In the genomic region with DNA sequence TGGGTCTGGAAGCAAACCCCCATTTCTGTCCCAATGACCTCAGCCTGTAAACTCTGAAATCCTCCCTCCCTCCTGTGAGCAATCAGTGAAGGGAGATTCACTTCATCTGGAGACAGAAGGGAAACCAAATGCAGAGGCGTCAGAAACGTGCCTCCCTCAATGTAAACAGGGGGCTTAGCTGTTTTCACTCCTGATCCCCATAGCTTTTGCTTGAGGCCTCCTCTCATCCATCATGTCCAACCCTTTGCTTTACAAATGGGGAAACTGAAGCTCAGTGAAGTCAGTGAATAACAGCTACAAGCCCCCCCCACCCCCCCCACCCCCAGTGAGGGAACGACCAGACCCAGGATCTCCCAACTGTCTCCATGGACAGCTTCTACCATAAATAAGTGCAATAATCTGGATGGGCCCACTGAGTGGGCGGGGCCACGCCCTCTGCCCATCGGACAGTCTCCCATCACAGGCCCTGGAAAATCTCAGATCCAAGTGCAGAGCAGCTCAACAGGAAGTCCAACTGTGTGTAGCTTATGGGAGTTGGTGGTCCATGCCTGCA, we compare ENCODE assay signal across 18 mouse cellular contexts.
"Had no signal": no experiment of that assay in that cellular context is flagged by ENCODE, and none has a peak within 500 bp of the region (broad histone marks: within the 10 kb centered on the region; RNA-seq: fewer than 3 reads in every experiment).

No protein-coding gene starts in this region.

- H3K9ac ChIP-seq: limb, embryonic 12.5 days; liver, embryonic 15.5 days; lung, embryonic 15.5 days; midbrain, embryonic 15.5 days; neural tube, embryonic 13.5 days had no signal

- H3K4me2 ChIP-seq: limb, embryonic 12.5 days; liver, embryonic 15.5 days; lung, embryonic 15.5 days; midbrain, embryonic 11.5 days; midbrain, embryonic 15.5 days; neural tube, embryonic 13.5 days had no signal

- H3K4me1 ChIP-seq: midbrain, embryonic 15.5 days had no signal

- DNase-seq: kidney, adult 9 months; kidney, postnatal 36 days; layer of hippocampus, adult 9-11 months; layer of hippocampus, postnatal 36 days; liver; lung, postnatal 14 days; retina, postnatal 1 day; thymus, adult 2 months; thymus, postnatal 36 days had no signal

- H3K36me3 ChIP-seq: midbrain, embryonic 15.5 days had no signal

- H3K9me3 ChIP-seq: liver, embryonic 15.5 days; lung, embryonic 15.5 days; megakaryocyte, embryonic 14.5 days; midbrain, embryonic 15.5 days; neural tube, embryonic 13.5 days had no signal

- ATAC-seq: midbrain, embryonic 15.5 days had no signal

- H3K27ac ChIP-seq: kidney, postnatal 0 days; limb, embryonic 12.5 days; liver, embryonic 15.5 days; lung, embryonic 15.5 days; macrophage; midbrain, embryonic 15.5 days; neural tube, embryonic 13.5 days had no signal

- H3K27me3 ChIP-seq: limb, embryonic 12.5 days; liver, embryonic 15.5 days; lung, embryonic 15.5 days; megakaryocyte, embryonic 14.5 days; midbrain, embryonic 15.5 days; neural tube, embryonic 13.5 days had no signal

- H3K4me3 ChIP-seq: limb, embryonic 12.5 days; liver, embryonic 15.5 days; lung, embryonic 15.5 days; megakaryocyte, embryonic 14.5 days; midbrain, embryonic 15.5 days; neural tube, embryonic 13.5 days had no signal
